Mouse (Mus musculus) midbrain, embryonic 14.5 days (tissue): ENCODE measurements at regions not wholly inside any gene's neighbourhood (a gene's known extent, or its start where the extent isn't known, plus 50 kb on each side); places are given as distances from the start of the nearest gene placed in this dataset.
A peak's percentile ranks its signal among the peaks of the same experiment; 100 is the strongest.

Source experiments
- ATAC-seq: fragments of 200-750 bp; cut with Nextera tagmentation; 2 replicates; pipeline ENCODE4 v1.8.0; 2017; ENCODE audit warnings: moderate number of reproducible peaks, moderate library complexity; ENCODE audit not compliant: low FRiP score, low TSS enrichment
- DNase-seq: peaks from one replicate; pipeline ENCODE4 v3.0.0-alpha.2; 2015
- H3K27ac ChIP-seq: fragments of 300-500 bp; sonication (generic); replicated peaks from 2 replicates; pipeline ENCODE4 v1.5.1; 2014; ENCODE audit warnings: mild to moderate bottlenecking, low read depth, low read length, moderate library complexity
- H3K27me3 ChIP-seq: fragments of 300-500 bp; sonication (generic); 2 replicates; pipeline ENCODE4 v1.6.1; 2014; ENCODE audit warnings: low read length, control low read depth, mixed read lengths; ENCODE audit not compliant: control insufficient read depth, insufficient read depth
- H3K36me3 ChIP-seq: fragments of 300-500 bp; sonication (generic); 2 replicates; pipeline ENCODE4 v1.6.1; 2014; ENCODE audit warnings: low read length, control low read depth; ENCODE audit not compliant: control insufficient read depth, insufficient read depth
- H3K4me1 ChIP-seq: fragments of 300-500 bp; sonication (generic); 2 replicates; pipeline ENCODE4 v1.6.1; 2014; ENCODE audit warnings: mild to moderate bottlenecking, antibody characterized with exemption, low read length, control low read depth; ENCODE audit not compliant: control insufficient read depth, insufficient read depth
- H3K4me2 ChIP-seq: fragments of 300-500 bp; sonication (generic); 2 replicates; pipeline ENCODE4 v1.6.1; 2014; ENCODE audit warnings: mild to moderate bottlenecking, low read length, moderate library complexity
- H3K4me3 ChIP-seq: fragments of 300-500 bp; sonication (generic); replicated peaks from 2 replicates; pipeline ENCODE4 v1.5.1; 2014; ENCODE audit warnings: low read depth, low read length
- H3K9ac ChIP-seq: fragments of 300-500 bp; sonication (generic); replicated peaks from 2 replicates; pipeline ENCODE4 v1.6.1; 2014; ENCODE audit warnings: mild to moderate bottlenecking, low read length, moderate library complexity
- H3K9me3 ChIP-seq: fragments of 300-500 bp; sonication (generic); 2 replicates; pipeline ENCODE4 v1.6.1; 2016; ENCODE audit warnings: low read length, control low read depth, mixed read lengths; ENCODE audit not compliant: control insufficient read depth
- WGBS: fragments of 180-500 bp; shearing (Covaris S2); extraction: QIAGEN DNeasy Blood & Tissue Kit; methylation state at CpG from one replicate; pipeline ENCODE4 v1.1.7; 2014; 5-methylcytosine and 5-hydroxymethylcytosine counted together

GRCm38 (mm10) chr7:74734941-74735340 lies 180.4 kb upstream of the Slco3a1 start:
- Histone ChIP-seq H3K27ac (no peak overlapping the region), H3K4me1 (no peaks in the 10 kb centered on the region), H3K4me2 (no peak overlapping the region), H3K9ac (no peak overlapping the region), H3K4me3 (no peak overlapping the region), H3K9me3 (no peaks in the 10 kb centered on the region), H3K27me3 (no peaks in the 10 kb centered on the region), H3K36me3 (no peaks in the 10 kb centered on the region)
- peak; percentile 6 for DNase-seq
- 61% methylated on average over 6 of the region's 6 CpGs for WGBS
- ATAC-seq: no peak

DNA sequence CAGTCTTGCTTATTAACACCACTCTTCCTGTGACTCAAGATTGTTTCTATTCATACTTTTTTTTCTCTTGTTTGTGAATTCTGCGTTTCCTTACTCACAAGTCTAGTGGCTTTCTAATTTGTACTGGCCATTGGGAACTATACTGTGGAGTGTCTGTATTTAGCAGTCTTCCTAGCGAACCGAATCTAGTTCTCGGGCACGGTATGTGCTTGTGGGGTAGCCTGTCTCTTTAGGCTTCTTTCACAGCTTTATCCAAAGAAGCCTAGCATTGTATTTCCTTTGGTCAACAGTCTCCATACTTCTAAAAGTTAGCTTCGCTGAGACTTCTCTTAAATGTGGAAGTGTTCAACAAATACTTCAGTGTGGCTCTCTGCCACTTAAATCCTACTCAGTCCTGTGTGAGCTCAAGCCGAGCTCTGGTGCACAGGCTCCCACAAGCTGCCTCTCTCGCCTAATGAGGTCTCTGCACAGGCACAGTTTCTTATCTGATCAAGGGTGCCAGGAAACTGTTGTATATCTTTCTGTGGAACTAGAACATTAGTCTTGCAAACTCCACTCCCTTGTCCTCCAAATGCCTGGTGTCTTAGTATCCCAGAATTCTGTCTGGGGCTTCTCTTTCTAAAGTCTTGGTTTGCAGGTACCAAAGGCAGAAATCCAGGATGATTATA lies 171.9 kb upstream of the Slco3a1 start:
- Histone ChIP-seq H3K4me3 (no peak overlapping the region), H3K27ac (no peak overlapping the region), H3K4me1 (no peaks in the 10 kb centered on the region), H3K9me3 (no peaks in the 10 kb centered on the region), H3K27me3 (no peaks in the 10 kb centered on the region), H3K36me3 (no peaks in the 10 kb centered on the region), H3K4me2 (no peak overlapping the region), H3K9ac (no peak overlapping the region)
- WGBS: 81% methylated on average over 8 of the region's 8 CpGs
- DNase-seq (no peak), ATAC-seq (no peak)

- Histone ChIP-seq H3K9ac (no peak overlapping the region), H3K27ac (no peak overlapping the region), H3K4me3 (no peak overlapping the region), H3K4me1 (no peaks in the 10 kb centered on the region), H3K27me3 (no peaks in the 10 kb centered on the region), H3K9me3 (no peaks in the 10 kb centered on the region), H3K36me3 (no peaks in the 10 kb centered on the region), H3K4me2 (no peak overlapping the region)
- ATAC-seq: no peak
- 97% methylated on average over 14 of the region's 14 CpGs for WGBS
- DNase-seq: no peak
These were observed 164.7 kb upstream of the Slco3a1 start for GRCm38 (mm10) chr7:74719321-74719720.

DNA sequence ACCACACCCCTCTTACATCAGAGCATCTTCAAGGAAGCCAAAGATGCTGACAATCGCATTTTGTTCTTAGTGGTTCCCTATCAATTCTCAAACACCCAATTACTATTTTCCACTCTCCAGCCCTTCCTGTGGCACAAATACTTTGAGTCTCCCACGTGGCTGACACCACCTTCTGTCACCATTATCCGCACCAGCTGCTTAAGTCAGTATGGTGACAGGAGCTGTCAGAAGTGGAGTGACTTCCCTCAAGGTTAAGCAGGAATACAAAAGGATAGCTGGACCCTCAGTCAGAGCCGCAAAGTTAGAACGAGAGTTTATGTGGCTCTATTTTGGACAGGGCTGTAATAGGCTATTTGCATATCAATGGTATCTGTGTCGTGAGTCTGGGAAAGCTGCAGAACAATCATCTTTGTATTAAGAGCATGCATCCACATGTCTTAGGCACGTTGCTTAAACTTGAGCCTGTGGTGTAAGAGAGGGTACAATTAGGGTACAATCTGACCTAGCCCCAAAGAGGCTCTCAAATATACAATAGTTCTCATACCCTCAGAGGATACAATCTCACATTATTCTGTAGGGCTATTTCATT lies 155.5 kb upstream of the Slco3a1 start:
- H3K9ac ChIP-seq: no peak overlapping the region
- no peaks in the 10 kb centered on the region for H3K36me3 ChIP-seq
- no peaks in the 10 kb centered on the region for H3K27me3 ChIP-seq
- WGBS: 10% methylated on average over 7 of the region's 7 CpGs
- H3K4me3 ChIP-seq: no peak overlapping the region
- no peak overlapping the region for H3K27ac ChIP-seq
- H3K4me1 ChIP-seq: peaks cover 18% of the 10 kb centered on the region
- ATAC-seq (peak; percentile 50; the same call in 1 of the 2 replicates), DNase-seq (peak; percentile 33)
- H3K4me2 ChIP-seq: no peak overlapping the region
- no peaks in the 10 kb centered on the region for H3K9me3 ChIP-seq

DNA sequence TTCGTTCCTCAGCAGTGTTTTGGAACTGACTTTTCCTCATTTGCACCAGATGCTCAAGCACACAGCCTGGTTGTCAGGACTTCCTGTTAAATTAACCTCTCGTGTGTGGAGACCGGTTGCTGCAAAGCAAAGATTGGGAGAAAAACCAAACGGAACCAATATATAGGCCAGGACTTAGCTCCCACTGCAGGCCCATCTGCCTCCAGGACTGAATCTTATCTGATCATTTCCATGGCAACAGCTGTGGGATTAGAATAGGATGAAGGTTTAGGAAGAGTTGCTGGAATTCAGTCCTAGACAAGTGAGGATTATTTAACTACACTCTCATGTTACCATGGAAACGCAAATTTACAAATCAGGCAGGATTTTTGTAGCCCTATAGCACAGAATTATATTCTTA lies 154.4 kb upstream of the Slco3a1 start:
- Histone ChIP-seq H3K4me2 (no peak overlapping the region), H3K36me3 (no peaks in the 10 kb centered on the region), H3K4me3 (no peak overlapping the region), H3K9ac (no peak overlapping the region), H3K9me3 (no peaks in the 10 kb centered on the region), H3K4me1 (peaks cover 18% of the 10 kb centered on the region), H3K27me3 (no peaks in the 10 kb centered on the region), H3K27ac (peak overlapping the region; percentile 60)
- 13% methylated on average over 5 of the region's 5 CpGs for WGBS
- peak; percentile 72 for ATAC-seq
- DNase-seq: peak; percentile 85

GRCm38 (mm10) chr7:74703533-74703932 lies 149.0 kb upstream of the Slco3a1 start:
- Histone ChIP-seq H3K4me2 (no peak overlapping the region), H3K36me3 (no peaks in the 10 kb centered on the region), H3K9me3 (no peaks in the 10 kb centered on the region), H3K27ac (no peak overlapping the region), H3K27me3 (no peaks in the 10 kb centered on the region), H3K4me3 (no peak overlapping the region), H3K4me1 (peaks cover 5% of the 10 kb centered on the region; the same call in 1 of the 2 replicates), H3K9ac (no peak overlapping the region)
- ATAC-seq: no peak
- no peak for DNase-seq
- 81% methylated on average over 4 of the region's 4 CpGs for WGBS

- no peak overlapping the region for H3K4me3 ChIP-seq
- DNase-seq (no peak), ATAC-seq (no peak)
- H3K9ac ChIP-seq: no peak overlapping the region
- H3K36me3 ChIP-seq: no peaks in the 10 kb centered on the region
- no peak overlapping the region for H3K27ac ChIP-seq
- H3K4me2 ChIP-seq: no peak overlapping the region
- no peaks in the 10 kb centered on the region for H3K9me3 ChIP-seq
- 66% methylated on average over 3 of the region's 3 CpGs for WGBS
- no peaks in the 10 kb centered on the region for H3K27me3 ChIP-seq
- no peaks in the 10 kb centered on the region for H3K4me1 ChIP-seq
These were observed 143.3 kb upstream of the Slco3a1 start for GRCm38 (mm10) chr7:74697794-74698354.

GRCm38 (mm10) chr7:74696286-74696685 lies 141.7 kb upstream of the Slco3a1 start:
- ATAC-seq (no peak), DNase-seq (no peak)
- no peaks in the 10 kb centered on the region for H3K27me3 ChIP-seq
- no peak overlapping the region for H3K27ac ChIP-seq
- no peaks in the 10 kb centered on the region for H3K36me3 ChIP-seq
- H3K4me1 ChIP-seq: no peaks in the 10 kb centered on the region
- 94% methylated on average over 4 of the region's 4 CpGs for WGBS
- no peak overlapping the region for H3K4me2 ChIP-seq
- H3K9ac ChIP-seq: no peak overlapping the region
- no peaks in the 10 kb centered on the region for H3K9me3 ChIP-seq
- H3K4me3 ChIP-seq: no peak overlapping the region

- DNase-seq (no peak), ATAC-seq (no peak)
- H3K36me3 ChIP-seq: no peaks in the 10 kb centered on the region
- no peaks in the 10 kb centered on the region for H3K9me3 ChIP-seq
- H3K9ac ChIP-seq: no peak overlapping the region
- no peaks in the 10 kb centered on the region for H3K27me3 ChIP-seq
- WGBS: 84% methylated on average over 3 of the region's 3 CpGs
- no peak overlapping the region for H3K27ac ChIP-seq
- no peak overlapping the region for H3K4me3 ChIP-seq
- H3K4me2 ChIP-seq: no peak overlapping the region
- no peaks in the 10 kb centered on the region for H3K4me1 ChIP-seq
These were observed 138.5 kb upstream of the Slco3a1 start for GRCm38 (mm10) chr7:74693049-74693448.
